Mouse (Mus musculus) heart, embryonic 14.5 days (tissue): Measurements from ENCODE around the gene Aasdh. TPM values are rescaled to one million over a fixed set of nuclear protein-coding genes. Genes with fewer than 3 reads are reported as not detected.

Experiments
- ATAC-seq: fragments of 200-750 bp; cut with Nextera tagmentation; 2 replicates; pipeline ENCODE4 v1.8.0; 2017; ENCODE audit warnings: low read depth, moderate TSS enrichment; ENCODE audit not compliant: insufficient number of reproducible peaks, insufficient read depth, low FRiP score
- H3K27ac ChIP-seq, 2 experiments: fragments of 200-500 bp in 1 of 2; fragments of 300-500 bp in 1 of 2; sonication (generic) in 1 of 2; replicated peaks in 1 of 2; 2 replicates each; pipeline ENCODE4 v1.5.1; 2012 to 2014; ENCODE audit warnings: low read depth in 2 of 2, low read length in 2 of 2, control low read depth in 1 of 2, mild to moderate bottlenecking in 1 of 2, mixed read lengths in 1 of 2; ENCODE audit not compliant: control insufficient read depth in 1 of 2, insufficient read depth in 1 of 2
- H3K27me3 ChIP-seq: fragments of 300-500 bp; sonication (generic); 2 replicates; pipeline ENCODE4 v1.6.1; 2014; ENCODE audit warnings: mild to moderate bottlenecking, low read length, control low read depth; ENCODE audit not compliant: control insufficient read depth, insufficient read depth
- H3K36me3 ChIP-seq: fragments of 300-500 bp; sonication (generic); 2 replicates; pipeline ENCODE4 v1.6.1; 2014; ENCODE audit warnings: mild to moderate bottlenecking, control low read depth, low read length, mixed read lengths; ENCODE audit not compliant: control insufficient read depth, insufficient read depth
- H3K4me1 ChIP-seq, 2 experiments: fragments of 200-500 bp in 1 of 2; fragments of 300-500 bp in 1 of 2; sonication (generic) in 1 of 2; 2 replicates each; pipeline ENCODE4 v1.6.1; 2012 to 2014; ENCODE audit warnings: low read length in 2 of 2, control low read depth in 1 of 2, mixed read lengths in 1 of 2; ENCODE audit not compliant: control insufficient read depth in 2 of 2, insufficient read depth in 2 of 2
- H3K4me2 ChIP-seq: fragments of 300-500 bp; sonication (generic); 2 replicates; pipeline ENCODE4 v1.6.1; 2014; ENCODE audit warnings: mild to moderate bottlenecking, low read length
- H3K4me3 ChIP-seq, 2 experiments: fragments of 200-500 bp in 1 of 2; fragments of 300-500 bp in 1 of 2; sonication (generic) in 1 of 2; 2 replicates each; pipeline ENCODE4 v1.5.1; 2012 to 2014; ENCODE audit warnings: low read length in 2 of 2, mild to moderate bottlenecking in 2 of 2, control low read depth in 1 of 2, low read depth in 1 of 2, moderate library complexity in 1 of 2; ENCODE audit not compliant: control insufficient read depth in 1 of 2, insufficient read depth in 1 of 2
- H3K9ac ChIP-seq: fragments of 300-500 bp; sonication (generic); 2 replicates; pipeline ENCODE4 v1.6.1; 2014; ENCODE audit warnings: mild to moderate bottlenecking, low read length
- H3K9me3 ChIP-seq: fragments of 300-500 bp; sonication (generic); 2 replicates; pipeline ENCODE4 v1.6.1; 2016; ENCODE audit warnings: low read length, control low read depth; ENCODE audit not compliant: control insufficient read depth
- WGBS: fragments of 180-500 bp; shearing (Covaris S2); extraction: QIAGEN DNeasy Blood & Tissue Kit; methylation state at CpG from one replicate; pipeline ENCODE4 v1.1.7; 2014; 5-methylcytosine and 5-hydroxymethylcytosine counted together
- polyA plus RNA-seq: library from polyadenylated mRNA; unstranded; fragments of >200 nt; fragmentation: Nextera tagmentation; extraction: Ambion mirVana; gene quantifications from 2 replicates; pipeline ENCODE4 v1.2.1, GENCODE M21; 2014

Aasdh gene
- polyA plus RNA-seq, 1 experiment from 2014 or later = 19.1 TPM

- 56% methylated on average over 4 of the region's 4 CpGs for WGBS
- Histone ChIP-seq H3K9me3 (no peaks in the 10 kb centered on the region), H3K27ac (peak overlapping the region; percentile 59 to 78), H3K4me2 (peak overlapping the region; percentile 7), H3K4me3 (no peak overlapping the region), H3K27me3 (no peaks in the 10 kb centered on the region), H3K9ac (peak overlapping the region; percentile 9; the same call in 1 of the 2 replicates), H3K36me3 (no peaks in the 10 kb centered on the region), H3K4me1 (peaks cover 11 to 48% of the 10 kb centered on the region in 2 experiments)
- no peak for ATAC-seq
Measured at GRCm38 (mm10) chr5:76947758-76948157, 42.4 kb upstream of the Aasdh start.

- 47% methylated on average over 4 of the region's 4 CpGs for WGBS
- Histone ChIP-seq H3K9ac (no peak overlapping the region), H3K4me3 (no peak overlapping the region), H3K27ac (peak overlapping the region; percentile 17 to 78), H3K27me3 (no peaks in the 10 kb centered on the region), H3K9me3 (no peaks in the 10 kb centered on the region), H3K4me2 (no peak overlapping the region), H3K4me1 (peaks cover 11 to 42% of the 10 kb centered on the region in 2 experiments), H3K36me3 (no peaks in the 10 kb centered on the region)
- ATAC-seq = no peak
Measured at GRCm38 (mm10) chr5:76947142-76947541, 41.8 kb upstream of the Aasdh start.

- WGBS = 84% methylated on average over 2 of the region's 2 CpGs
- ATAC-seq = no peak
- Histone ChIP-seq H3K4me3 (no peak overlapping the region), H3K4me2 (no peak overlapping the region), H3K9me3 (no peaks in the 10 kb centered on the region), H3K27me3 (no peaks in the 10 kb centered on the region), H3K4me1 (peaks cover 11 to 45% of the 10 kb centered on the region in 2 experiments), H3K36me3 (0 out of 2 replicates have a peak, but pooled peaks cover under 1% of the 10 kb centered on the region), H3K27ac (peak overlapping the region in 1 of 2 experiments; percentile 78; a peak in 1 of 4 replicates), H3K9ac (no peak overlapping the region)
Measured at GRCm38 (mm10) chr5:76945678-76946033, 40.3 kb upstream of the Aasdh start.

- 59% methylated on average over 6 of the region's 6 CpGs for WGBS
- no peaks in the 10 kb centered on the region for H3K27me3 ChIP-seq
- H3K9me3 ChIP-seq = no peaks in the 10 kb centered on the region
- H3K9ac ChIP-seq = no peak overlapping the region
- H3K27ac ChIP-seq = no peak overlapping the region
- no peak overlapping the region for H3K4me3 ChIP-seq
- H3K4me2 ChIP-seq = no peak overlapping the region
- ATAC-seq = no peak
- H3K36me3 ChIP-seq = 0 out of 2 replicates have a peak, but pooled peaks cover 4% of the 10 kb centered on the region
- peaks cover 11 to 42% of the 10 kb centered on the region in 2 experiments for H3K4me1 ChIP-seq
Measured at GRCm38 (mm10) chr5:76944965-76945677, 39.8 kb upstream of the Aasdh start.

GRCm38 (mm10) chr5:76942505-76942904 is 37.2 kb upstream of the Aasdh start:
- no peak overlapping the region for H3K4me2 ChIP-seq
- 90% methylated on average over 4 of the region's 4 CpGs for WGBS
- H3K9ac ChIP-seq = no peak overlapping the region
- ATAC-seq = no peak
- peaks cover 6 to 30% of the 10 kb centered on the region in 2 experiments for H3K4me1 ChIP-seq
- no peaks in the 10 kb centered on the region for H3K9me3 ChIP-seq
- H3K27me3 ChIP-seq = no peaks in the 10 kb centered on the region
- H3K36me3 ChIP-seq = 0 out of 2 replicates have a peak, but pooled peaks cover 4% of the 10 kb centered on the region
- H3K27ac ChIP-seq = no peak overlapping the region
- no peak overlapping the region for H3K4me3 ChIP-seq

GRCm38 (mm10) chr5:76941975-76942374 is 36.7 kb upstream of the Aasdh start:
- no peak overlapping the region for H3K27ac ChIP-seq
- no peak overlapping the region for H3K4me3 ChIP-seq
- H3K9me3 ChIP-seq = no peaks in the 10 kb centered on the region
- no peak for ATAC-seq
- H3K27me3 ChIP-seq = no peaks in the 10 kb centered on the region
- H3K4me1 ChIP-seq = peaks cover 3 to 25% of the 10 kb centered on the region in 2 experiments; a peak in 3 of 4 replicates
- H3K36me3 ChIP-seq = 0 out of 2 replicates have a peak, but pooled peaks cover 4% of the 10 kb centered on the region
- no peak overlapping the region for H3K9ac ChIP-seq
- WGBS = 86% methylated on average over 4 of the region's 4 CpGs
- no peak overlapping the region for H3K4me2 ChIP-seq

- no peak for ATAC-seq
- H3K27ac ChIP-seq = no peak overlapping the region; a peak in 1 of 4 replicates
- H3K4me3 ChIP-seq = no peak overlapping the region
- H3K9me3 ChIP-seq = no peaks in the 10 kb centered on the region
- H3K4me1 ChIP-seq = peaks cover 0 to 8% of the 10 kb centered on the region in 2 experiments; a peak in 3 of 4 replicates
- H3K9ac ChIP-seq = peak overlapping the region; percentile 23; the same call in 1 of the 2 replicates
- no peaks in the 10 kb centered on the region for H3K27me3 ChIP-seq
- 65% methylated on average over 8 of the region's 8 CpGs for WGBS
- no peak overlapping the region for H3K4me2 ChIP-seq
- H3K36me3 ChIP-seq = 0 out of 2 replicates have a peak, but pooled peaks cover 4% of the 10 kb centered on the region
Measured at GRCm38 (mm10) chr5:76939717-76940116, 34.4 kb upstream of the Aasdh start.
